Mouse (Mus musculus): ENCODE results near the gene Naa60.

Gene Naa60

DNA sequence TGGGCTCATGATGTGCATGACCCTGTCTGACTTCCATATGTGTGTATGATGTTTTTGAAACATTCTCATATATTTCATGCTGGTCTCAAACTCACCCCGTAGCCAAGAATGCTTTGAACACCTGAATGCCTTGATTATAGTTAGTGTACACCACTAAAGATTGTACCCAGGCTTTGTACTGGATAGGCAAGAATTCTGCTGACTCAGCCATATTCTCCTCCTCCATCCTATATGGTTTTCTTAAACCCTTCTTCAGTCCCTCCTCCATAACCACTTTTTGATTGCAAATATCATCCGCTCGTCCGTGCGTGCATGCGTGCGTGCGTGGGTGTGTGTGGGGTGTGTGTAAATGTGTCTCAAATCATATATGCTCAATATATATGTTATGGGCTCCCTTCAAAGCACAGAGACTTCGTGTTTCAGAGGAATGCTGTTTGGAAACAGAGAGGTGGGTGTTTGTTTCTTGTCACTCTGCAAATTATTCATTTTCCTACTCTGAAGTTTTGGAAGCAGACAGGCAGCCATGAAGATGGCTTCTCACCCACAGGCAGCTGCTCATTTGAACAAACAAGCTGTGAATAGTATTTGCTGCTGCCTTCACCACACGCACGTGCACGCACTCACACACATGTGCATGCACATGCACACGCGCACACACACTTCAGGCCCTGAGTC is 19.6 kb downstream of the Naa60 start:
- DNase-seq (ENCODE audit: low spot score): no peak

DNA sequence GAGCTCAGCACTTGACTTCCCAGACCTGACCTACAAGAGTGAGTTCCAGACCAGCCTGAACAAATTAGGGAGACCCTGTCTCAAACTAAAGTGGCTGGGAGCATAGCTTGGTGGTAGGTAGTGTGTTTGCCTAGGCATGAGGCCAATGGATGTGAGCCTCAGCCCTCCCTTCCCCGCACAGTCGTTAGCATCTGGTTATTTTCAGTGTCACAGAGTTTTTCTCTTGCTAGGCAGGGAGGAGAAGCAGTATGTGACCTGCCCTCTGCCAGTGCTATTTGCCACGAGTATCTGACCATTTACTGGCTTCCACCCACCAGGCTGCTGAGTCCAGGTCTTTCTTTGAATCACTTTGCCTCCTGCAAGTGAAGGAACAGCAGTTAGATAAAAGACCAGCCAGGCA is 21.6 kb downstream of the Naa60 start:
- no peak for DNase-seq (ENCODE audit: low spot score)

DNA sequence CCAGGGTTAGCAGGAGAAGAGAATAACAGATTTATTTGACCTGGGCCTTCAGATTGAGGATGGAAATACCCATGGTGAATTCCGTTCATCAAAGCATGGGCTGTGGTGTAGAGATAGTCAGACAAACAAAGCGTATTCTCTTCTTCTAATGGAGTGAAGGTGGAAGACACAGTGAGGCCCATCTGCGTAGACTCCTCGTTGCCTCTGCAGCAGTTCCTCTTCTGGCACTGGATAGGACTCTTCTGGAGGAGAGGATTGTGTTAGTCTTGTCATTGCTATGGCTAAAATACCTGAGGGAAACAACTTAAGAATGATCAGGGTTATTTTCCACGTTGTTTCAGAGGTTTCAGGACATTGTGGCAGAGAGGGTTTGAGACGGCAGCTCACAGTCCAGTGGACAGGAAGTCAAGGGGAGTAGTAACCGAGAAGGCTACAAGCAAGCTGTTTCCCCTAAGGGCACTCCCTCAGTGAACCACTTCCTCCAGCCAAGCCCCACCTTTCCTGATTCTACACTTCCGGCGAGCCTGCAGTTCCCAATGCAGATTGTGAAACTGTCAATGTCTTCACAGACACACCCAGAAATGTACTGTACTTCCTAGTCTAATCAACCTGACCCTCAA is 23.1 kb downstream of the Naa60 start:
- DNase-seq (ENCODE audit: low spot score): peak; percentile 21

DNA sequence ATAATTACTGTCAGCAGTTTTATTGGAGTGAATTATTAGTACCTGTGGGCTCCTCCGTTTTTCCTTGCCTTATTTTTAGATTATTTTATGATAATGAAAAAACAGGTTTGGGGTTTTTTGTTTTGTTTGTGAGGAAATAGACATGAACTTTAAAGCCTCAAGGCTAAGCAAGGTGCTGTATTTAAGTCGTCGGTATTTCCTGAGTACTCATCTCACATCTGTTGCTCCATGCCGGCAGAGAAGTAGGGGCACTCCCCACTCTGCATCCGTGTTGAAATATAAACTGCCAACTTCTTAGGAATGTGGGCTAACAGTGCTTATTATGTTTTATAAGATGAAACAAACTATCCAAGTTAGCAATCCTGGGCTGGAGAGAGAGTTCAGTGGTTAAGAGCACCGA is 23.9 kb downstream of the Naa60 start:
- DNase-seq (ENCODE audit: low spot score): no peak

DNA sequence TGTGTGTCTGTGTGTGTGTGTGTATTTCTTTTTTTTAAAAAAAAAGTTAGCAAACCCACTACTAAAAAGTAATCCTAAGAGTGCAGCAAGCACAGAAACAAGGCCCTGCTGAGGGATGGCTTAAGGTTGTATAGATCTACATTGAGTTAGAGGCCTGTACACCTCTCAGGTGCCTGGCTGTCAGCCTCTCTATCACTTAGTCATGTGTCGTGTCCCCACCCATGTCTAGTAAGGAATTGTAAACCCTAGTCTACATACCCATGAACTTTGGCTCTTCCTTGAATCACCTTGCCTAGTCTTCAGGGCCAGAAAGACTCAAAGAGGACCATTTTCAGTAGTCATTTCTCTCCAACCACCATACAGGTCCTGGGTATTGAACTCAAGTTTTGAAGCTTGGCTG is 24.4 kb downstream of the Naa60 start:
- DNase-seq (ENCODE audit: low spot score): no peak

DNA sequence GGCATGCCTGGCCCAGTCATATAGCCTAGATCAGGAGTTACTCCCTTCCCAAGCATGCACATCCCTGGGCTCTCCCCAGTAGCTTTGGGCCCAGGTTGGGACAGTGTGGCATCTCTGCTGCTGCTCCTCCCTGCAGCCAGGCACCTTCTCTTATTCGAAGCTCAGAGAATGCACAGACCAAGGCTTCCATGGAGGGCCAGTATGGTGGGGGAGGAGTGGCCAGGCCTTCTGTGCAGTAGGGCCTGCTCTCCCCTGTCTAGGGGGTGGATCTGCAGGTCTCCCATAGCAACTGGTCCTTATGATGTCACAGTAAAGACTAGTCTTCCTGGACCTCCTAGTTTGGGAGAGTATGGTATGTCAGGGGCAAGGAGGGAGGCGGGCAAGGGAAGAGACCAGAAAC is 35.3 kb downstream of the Naa60 start:
- no peak for DNase-seq (ENCODE audit: low spot score)

DNA sequence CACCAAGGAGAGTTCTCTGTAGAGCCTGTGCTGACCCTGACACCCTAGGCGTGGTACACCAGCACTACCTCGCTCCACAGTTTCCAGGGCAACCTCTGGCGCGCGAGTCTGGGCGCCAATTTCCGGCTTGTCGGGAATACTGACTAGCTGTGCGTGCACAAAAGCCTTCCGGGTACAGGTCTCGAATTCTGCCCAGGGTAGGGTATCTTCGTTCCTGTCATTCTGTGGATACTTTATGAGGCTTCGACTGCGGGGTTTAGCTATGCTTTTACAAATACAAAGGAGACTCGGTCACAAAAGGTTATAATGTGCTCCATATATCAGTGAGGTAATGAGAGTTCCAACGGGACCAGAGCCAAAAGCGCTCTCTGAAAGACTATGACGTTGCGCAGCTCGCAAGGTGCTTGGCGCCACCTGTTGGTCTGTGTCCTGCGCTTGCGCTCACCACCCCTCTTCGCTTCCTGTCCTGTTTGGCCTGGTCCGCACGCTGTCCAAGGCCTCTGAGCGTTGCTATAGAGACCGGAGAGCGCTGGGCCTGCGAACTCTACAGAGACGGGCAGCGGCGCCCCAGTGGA is 36.4 kb downstream of the Naa60 start, which contains the start of the genes 1700037C18Rik and Cluap1:
1700037C18Rik (minus strand) TSS at position 153 of the 575 bp plus-strand sequence.
Cluap1 (plus strand) TSS at position 265 of the 575 bp plus-strand sequence.
- peak; percentile 92 for DNase-seq (ENCODE audit: low spot score)

DNA sequence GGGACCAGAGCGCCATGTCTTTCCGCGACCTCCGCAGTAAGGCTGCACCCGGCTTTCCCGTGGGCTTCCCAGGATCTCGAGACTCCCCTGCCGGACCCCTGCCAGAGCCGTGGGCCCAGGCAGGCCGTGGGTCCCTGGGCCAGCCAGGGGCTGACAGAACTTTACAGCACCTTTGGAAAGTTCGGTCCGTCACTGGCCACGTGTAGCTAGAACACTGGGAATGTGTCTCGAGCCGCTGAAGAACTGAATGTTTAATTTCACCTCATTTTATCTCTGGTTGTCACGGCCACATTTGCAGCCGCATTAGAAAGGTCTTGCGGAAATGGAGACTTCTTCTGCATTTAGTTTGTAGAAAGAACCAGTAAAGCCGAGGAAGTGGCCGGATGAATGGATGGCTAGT is 36.9 kb downstream of the Naa60 start:
- DNase-seq (ENCODE audit: low spot score): peak; percentile 37

DNA sequence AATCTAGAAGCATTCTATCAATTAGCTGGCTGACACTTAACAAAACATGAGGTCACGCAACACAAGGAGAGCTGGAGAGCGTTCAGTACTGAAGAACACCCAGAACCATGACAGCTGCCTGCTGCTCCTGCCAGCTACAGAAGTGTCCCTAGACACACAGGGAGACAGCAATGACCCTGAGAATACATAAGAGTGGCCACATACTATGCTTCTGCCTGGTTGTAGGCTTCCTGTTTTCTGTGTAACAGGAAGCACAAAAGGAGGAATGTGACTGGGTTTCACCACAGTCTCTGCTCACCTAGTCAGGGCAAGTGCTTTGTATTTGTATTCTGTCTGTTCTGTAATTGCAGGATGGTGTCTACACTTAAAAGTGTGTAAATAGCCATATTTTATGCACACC is 48.6 kb downstream of the Naa60 start:
- no peak for DNase-seq (ENCODE audit: low spot score)

DNA sequence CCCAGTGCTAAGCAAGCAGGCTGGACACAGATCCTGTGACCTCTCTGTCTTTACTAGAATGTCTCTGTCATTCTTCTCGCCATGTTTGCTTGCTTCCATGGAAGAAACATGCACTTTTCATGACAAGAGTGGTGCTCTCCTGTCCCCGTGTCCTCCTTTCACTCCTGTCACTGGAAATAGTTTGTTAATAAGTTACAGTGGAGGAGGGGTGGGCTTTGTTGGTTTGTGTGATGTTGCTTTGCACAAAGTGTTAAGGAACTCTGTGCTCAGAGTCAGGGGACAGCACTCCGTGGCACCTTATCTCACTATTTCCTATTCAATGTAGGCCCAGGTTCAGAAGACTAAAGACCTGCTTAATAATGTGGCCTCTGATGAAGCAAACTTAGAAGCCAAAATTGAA is 51.3 kb downstream of the Naa60 start:
- no peak for DNase-seq (ENCODE audit: low spot score)

DNA sequence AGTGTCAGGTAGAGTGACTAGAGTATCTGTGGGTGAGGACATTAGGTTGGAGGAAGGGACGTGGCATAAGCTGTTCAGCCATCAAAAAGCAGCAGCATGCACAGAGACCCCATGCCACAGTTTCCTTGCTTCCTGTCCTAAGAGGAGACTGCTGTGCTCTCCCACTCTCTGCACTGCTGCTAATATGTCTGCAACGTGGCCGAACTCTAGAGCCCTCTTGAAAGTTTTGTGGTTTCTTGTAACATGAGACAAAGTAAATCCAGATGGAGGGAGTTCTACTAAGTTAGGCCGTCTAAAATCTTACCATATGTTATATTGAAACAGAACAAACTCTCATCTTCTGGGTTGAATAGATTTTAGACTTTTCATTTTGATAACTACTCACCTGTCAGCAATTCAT is 51.8 kb downstream of the Naa60 start:
- DNase-seq (ENCODE audit: low spot score): no peak

DNA sequence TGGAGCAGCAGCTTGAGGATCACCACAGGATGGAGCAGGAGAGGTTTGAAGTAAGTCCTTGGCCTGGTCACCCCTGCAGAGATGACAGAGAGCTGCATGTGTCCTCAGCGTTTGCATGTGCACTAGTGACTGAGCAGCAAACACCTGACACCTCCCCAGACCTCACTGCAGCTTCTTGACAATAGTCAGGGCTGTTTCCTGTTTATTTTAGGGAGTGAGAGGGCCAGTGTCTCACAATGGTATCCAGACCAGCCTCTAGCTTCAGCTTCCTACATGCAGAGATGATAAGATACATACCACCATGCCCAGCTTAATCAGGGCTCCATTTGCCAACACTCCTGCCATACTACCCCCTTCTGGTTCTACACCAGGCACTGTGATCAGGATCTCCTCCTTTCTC is 56.4 kb downstream of the Naa60 start:
- no peak for DNase-seq (ENCODE audit: low spot score)

DNA sequence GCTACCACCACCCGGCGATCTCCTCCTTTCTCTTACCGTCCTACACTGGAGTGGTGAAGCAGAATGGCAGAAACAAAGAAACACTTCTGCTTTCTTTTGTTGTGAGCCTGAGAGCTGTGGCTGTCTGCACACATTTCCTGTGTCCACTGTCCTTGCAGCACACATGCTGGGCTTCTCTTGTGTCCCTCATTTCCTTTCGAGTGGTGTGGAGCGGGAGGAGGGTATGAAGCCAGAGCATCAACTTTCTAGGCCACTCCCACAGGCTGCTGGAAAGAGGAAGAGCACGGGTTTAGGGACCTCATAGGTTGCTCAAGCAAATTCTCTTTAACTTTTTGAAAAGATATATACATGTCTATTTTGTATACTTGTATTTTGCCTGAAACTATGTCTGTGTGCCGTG is 57.0 kb downstream of the Naa60 start:
- no peak for DNase-seq (ENCODE audit: low spot score)

DNA sequence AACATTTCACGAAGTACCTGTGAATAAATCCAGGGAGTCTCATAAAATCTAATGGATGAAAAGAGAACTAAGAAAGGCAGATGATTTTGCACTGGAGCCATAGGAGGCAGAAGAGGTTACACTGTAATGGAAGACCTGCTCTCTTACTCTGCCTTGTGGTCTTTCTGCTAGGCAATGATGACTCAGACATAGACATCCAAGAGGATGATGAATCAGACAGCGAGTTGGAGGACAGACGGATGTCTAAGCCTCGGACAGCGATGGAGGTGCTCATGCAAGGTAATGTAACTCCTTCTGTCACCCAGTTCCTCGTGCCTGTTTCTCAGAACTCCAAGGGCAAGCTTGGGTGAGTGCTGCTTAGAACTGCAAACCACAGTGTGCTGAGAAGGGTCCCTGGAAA is 61.4 kb downstream of the Naa60 start:
- no peak for DNase-seq (ENCODE audit: low spot score)

DNA sequence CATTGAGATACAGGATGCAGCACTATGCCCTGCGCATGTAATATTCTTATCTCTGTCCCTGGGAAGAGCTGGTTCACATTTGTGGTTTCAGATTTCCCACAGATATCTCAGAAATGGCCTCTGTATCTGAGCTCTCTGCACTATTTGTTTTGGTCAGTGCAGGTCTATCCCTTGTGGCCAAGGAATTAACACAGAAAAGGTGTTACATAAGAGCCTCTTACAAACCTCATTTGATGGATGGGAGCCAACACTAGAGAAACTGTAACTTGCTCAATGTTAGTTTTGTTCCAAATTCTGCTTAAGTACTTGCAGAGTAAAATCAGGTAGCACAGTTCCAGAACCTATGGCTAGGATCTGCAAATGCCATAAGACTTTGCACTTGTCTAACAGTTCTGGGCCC is 61.9 kb downstream of the Naa60 start:
- no peak for DNase-seq (ENCODE audit: low spot score)

DNA sequence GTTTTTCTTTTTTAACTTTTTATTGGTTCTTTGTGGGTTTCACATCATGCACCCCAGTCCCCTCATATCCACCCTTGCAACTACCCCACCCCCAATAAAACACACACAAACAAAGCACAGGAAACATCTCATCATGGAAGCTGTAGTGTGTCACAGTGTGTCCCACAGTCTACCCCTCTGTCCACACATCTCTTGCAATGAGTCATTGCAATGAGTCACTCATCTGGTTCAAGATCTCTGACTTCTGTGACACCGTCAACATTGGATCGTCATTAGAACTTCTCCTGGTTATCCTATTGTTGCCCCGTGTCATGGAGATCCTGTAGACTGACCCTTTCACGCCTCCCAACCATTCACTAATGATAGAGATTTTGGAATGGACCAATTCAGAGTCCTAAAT is 62.5 kb downstream of the Naa60 start:
- DNase-seq (ENCODE audit: low spot score): no peak

DNA sequence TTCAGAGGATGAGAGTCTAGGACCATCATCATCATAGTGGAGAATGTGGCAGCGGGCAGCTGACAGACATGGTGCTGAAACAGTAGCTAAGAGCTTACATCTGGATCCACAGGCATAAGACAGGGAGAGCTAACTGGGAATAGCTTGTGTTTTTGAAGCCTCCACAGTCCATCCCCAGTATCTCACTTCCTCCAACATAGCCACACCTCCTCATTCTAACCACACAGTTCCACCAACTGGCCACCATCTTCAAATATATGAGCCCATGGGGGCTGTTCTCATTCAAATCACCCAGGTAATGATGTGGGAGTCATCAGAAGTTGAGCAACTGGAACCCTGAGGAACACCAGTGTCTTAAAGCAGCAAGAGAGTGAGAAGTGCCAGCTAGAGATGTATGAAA is 79.0 kb downstream of the Naa60 start:
- no peak for DNase-seq (ENCODE audit: low spot score)
